Mouse (Mus musculus): ENCODE measurements around the gene Ly6g6e. TPM values are rescaled to one million over a fixed set of nuclear protein-coding genes. Genes with fewer than 3 reads are reported as not detected.
A peak's percentile ranks its signal among the peaks of the same experiment; 100 is the strongest.
"Not testable (repeated sequence)": the region's sequence is repeated elsewhere in the genome, so short reads cannot be mapped to it uniquely, and the experiment has no call there.

Gene Ly6g6e
- total RNA-seq, 1 experiment from 2014 or later, result not detected

- ATAC-seq (replicated peaks; ENCODE audit: low read depth, poor library complexity, severe bottlenecking), result no peak
Measured at GRCm38 (mm10) chr17:35094475-35095365, 18.0 kb downstream of the Ly6g6e start.

GRCm38 (mm10) chr17:35096597-35096996 is 19.9 kb downstream of the Ly6g6e start:
- ATAC-seq (replicated peaks; ENCODE audit: low read depth, poor library complexity, severe bottlenecking), result no peak

- no peak for ATAC-seq (replicated peaks; ENCODE audit: low read depth, poor library complexity, severe bottlenecking)
Measured at GRCm38 (mm10) chr17:35097164-35097655, 20.5 kb downstream of the Ly6g6e start.

- no peak for ATAC-seq (replicated peaks; ENCODE audit: low read depth, poor library complexity, severe bottlenecking)
Measured at GRCm38 (mm10) chr17:35100196-35100765, 23.6 kb downstream of the Ly6g6e start.

- ATAC-seq (replicated peaks; ENCODE audit: low read depth, poor library complexity, severe bottlenecking), result no peak
Measured at GRCm38 (mm10) chr17:35101161-35101560, 24.5 kb downstream of the Ly6g6e start.

- no peak for ATAC-seq (replicated peaks; ENCODE audit: low read depth, poor library complexity, severe bottlenecking)
Measured at GRCm38 (mm10) chr17:35102299-35102698, 25.6 kb downstream of the Ly6g6e start.

GRCm38 (mm10) chr17:35103221-35103690 is 26.6 kb downstream of the Ly6g6e start:
- ATAC-seq (replicated peaks; ENCODE audit: low read depth, poor library complexity, severe bottlenecking), result peak; percentile 58

GRCm38 (mm10) chr17:35104079-35104478 is 27.4 kb downstream of the Ly6g6e start:
- no peak for ATAC-seq (replicated peaks; ENCODE audit: low read depth, poor library complexity, severe bottlenecking)

GRCm38 (mm10) chr17:35104754-35105153 is 28.1 kb downstream of the Ly6g6e start:
- peak; percentile 55 for ATAC-seq (replicated peaks; ENCODE audit: low read depth, poor library complexity, severe bottlenecking)

GRCm38 (mm10) chr17:35105740-35106389 is 29.2 kb downstream of the Ly6g6e start:
- 0 out of 2 replicates have a peak, but pooled peaks have one; percentile 22 for ATAC-seq (replicated peaks; ENCODE audit: low read depth, poor library complexity, severe bottlenecking)

GRCm38 (mm10) chr17:35106522-35106921 is 29.8 kb downstream of the Ly6g6e start:
- ATAC-seq (replicated peaks; ENCODE audit: low read depth, poor library complexity, severe bottlenecking), result no peak

- no peak for ATAC-seq (replicated peaks; ENCODE audit: low read depth, poor library complexity, severe bottlenecking)
Measured at GRCm38 (mm10) chr17:35108097-35108496, 31.4 kb downstream of the Ly6g6e start, which contains the start of gene Ly6g5c. Gene Ly6g5c, plus strand, starts transcription at chr17:35108279.

GRCm38 (mm10) chr17:35111774-35112173 is 35.1 kb downstream of the Ly6g6e start:
- no peak for ATAC-seq (replicated peaks; ENCODE audit: low read depth, poor library complexity, severe bottlenecking)

GRCm38 (mm10) chr17:35115046-35116019 is 38.6 kb downstream of the Ly6g6e start, which contains the start of gene Ly6g5b:
Gene Ly6g5b, minus strand, starts transcription at chr17:35115428.
- ATAC-seq (replicated peaks; ENCODE audit: low read depth, poor library complexity, severe bottlenecking), result peak; percentile 71

- no peak for ATAC-seq (replicated peaks; ENCODE audit: low read depth, poor library complexity, severe bottlenecking)
Measured at GRCm38 (mm10) chr17:35120745-35121142, 44.0 kb downstream of the Ly6g6e start.

- peak; percentile 92 for ATAC-seq (replicated peaks; ENCODE audit: low read depth, poor library complexity, severe bottlenecking)
Measured at GRCm38 (mm10) chr17:35121143-35121799, 44.6 kb downstream of the Ly6g6e start, which contains the start of gene Gpank1. Gene Gpank1, plus strand, starts transcription at chr17:35121455.

GRCm38 (mm10) chr17:35121871-35122303 is 45.2 kb downstream of the Ly6g6e start, which contains the start of gene Csnk2b:
Gene Csnk2b, minus strand, starts transcription at chr17:35122053.
- peak; percentile 12 for ATAC-seq (replicated peaks; ENCODE audit: low read depth, poor library complexity, severe bottlenecking)

GRCm38 (mm10) chr17:35123287-35123686 is 46.6 kb downstream of the Ly6g6e start:
- not testable (repeated sequence) for ATAC-seq (replicated peaks; ENCODE audit: low read depth, poor library complexity, severe bottlenecking)
